Mouse (Mus musculus) layer of hippocampus, postnatal 10 days (tissue): ENCODE measurements around the gene Galnt10. TPM values are rescaled to one million over a fixed set of nuclear protein-coding genes. Genes with fewer than 3 reads are reported as not detected.
A peak's percentile ranks its signal among the peaks of the same experiment; 100 is the strongest.

Source experiments
- DNase-seq, 2 experiments: peaks; one replicate each; pipeline ENCODE4 v3.0.0; 2021; ENCODE audit warnings: low spot score in 2 of 2
- total RNA-seq, 2 experiments: library from RNA; stranded (reverse); gene quantifications; 2 replicates each; pipeline ENCODE4 v1.2.3; 2021

Galnt10 gene
- total RNA-seq, 2 experiments from 2014 or later, result 10.9 to 11.2 TPM

DNA sequence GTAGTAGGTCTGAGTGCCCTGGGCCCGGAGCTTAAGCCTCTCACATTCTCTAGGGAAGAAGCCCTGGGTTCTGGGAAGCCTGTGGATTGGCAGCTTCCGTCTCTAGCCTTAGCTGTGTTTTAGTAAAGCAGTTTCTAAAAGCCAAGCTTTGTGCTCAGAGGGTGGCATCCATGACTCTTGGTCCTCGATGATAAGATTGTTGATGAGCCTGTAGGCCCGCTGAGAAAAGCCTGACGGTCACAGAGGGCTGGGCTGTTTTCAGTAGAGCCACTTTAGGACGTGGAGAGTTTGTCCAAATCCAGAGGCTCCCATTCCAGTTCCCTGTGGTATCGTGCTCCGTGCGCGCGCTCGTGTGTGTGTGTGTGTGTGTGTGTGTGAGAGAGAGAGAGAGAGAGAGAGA, 41.6 kb downstream of the Galnt10 start:
- DNase-seq, result no peak

DNA sequence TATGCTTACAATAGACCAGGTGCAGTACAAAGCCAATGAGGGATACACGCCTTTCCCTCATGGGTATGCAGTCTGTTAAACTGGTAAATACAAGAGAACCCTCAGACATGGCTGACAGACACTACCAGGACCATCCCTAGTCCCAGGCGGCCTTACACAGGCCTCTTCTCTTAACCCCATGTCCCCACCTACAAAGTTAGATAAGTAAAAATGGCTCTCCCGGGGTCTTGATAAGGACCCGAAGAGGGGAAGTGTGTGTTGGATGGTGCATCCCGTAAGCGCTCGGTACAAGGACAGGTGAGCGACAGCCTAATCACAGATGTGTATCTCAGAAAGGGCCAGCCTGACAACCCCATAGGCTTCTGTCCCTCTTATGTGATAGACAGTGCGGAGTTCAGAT, 42.0 kb downstream of the Galnt10 start:
- no peak for DNase-seq

DNA sequence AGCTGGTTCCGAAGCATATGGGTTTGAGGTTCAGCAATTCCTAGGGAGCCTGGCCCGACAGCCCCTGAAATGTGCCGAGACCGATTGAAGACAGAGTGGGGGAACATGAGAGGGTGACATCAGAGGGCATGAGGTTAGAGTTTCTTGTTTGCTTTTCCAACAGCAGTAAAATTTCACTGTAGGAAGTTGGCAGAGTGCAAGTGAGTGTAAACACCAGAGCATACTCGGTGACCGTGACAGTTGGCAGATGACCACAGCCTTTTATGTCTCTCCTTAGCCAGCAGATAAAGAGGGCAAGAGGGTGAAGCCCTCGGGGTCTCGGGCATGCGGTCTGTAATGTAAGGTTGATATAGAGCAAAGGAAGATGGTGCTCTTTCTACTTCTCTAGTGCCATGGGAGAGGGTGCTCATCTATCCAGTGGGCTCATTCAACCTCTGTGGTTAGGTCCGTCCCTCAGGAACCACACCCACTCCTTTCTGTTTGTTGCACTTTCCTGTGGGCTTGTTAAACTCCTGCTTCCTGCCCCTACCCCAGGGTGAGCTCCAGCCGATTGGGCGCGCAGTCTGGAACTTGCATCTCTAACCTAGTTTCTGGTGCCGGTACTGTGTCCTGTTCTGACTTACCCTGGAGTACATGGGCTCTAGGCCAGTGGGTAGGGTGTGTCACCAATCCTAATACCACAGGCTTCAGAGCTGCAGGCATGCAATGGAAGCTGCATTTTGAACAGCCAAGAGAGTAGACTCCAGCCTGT, 43.1 kb downstream of the Galnt10 start:
- DNase-seq, result no peak

DNA sequence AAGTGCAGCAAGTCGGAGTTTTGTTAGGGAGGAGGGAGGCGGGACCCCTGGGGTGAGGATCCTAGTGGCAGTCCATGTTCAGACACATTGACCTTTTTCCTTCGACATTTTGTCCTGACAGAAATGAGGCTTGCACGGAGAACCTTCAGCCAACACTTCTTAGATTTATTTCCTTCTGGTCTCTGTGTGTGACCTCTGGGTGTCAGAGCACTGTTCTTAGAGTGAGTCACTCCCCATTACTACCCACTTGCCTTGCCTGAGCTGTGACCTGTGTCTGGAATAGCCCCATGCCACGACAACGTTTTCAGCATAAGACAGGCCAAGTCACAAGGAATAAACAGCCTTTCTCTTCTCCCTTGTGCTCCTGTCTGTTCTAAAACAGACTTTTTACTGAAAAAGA, 44.6 kb downstream of the Galnt10 start:
- no peak for DNase-seq

DNA sequence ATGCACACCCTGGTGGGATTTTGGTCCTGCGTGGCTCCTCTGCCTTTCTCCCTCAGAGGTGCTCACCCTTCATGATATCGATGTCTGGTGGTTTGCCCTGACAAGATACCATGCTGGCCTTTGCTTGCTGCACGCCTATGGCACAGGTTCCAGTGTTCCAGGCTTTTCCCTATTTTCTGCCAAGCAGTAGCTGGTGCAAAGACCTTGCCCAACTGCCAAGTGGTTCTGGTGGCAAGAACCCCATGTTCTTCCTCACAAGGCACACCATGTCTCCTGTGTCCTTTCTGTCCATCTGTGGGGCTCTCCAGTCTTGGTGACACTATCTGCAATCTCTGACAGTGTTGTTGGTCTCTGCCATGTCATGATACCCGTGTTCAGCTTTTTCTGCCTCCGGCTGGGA, 45.6 kb downstream of the Galnt10 start:
- DNase-seq, result no peak

DNA sequence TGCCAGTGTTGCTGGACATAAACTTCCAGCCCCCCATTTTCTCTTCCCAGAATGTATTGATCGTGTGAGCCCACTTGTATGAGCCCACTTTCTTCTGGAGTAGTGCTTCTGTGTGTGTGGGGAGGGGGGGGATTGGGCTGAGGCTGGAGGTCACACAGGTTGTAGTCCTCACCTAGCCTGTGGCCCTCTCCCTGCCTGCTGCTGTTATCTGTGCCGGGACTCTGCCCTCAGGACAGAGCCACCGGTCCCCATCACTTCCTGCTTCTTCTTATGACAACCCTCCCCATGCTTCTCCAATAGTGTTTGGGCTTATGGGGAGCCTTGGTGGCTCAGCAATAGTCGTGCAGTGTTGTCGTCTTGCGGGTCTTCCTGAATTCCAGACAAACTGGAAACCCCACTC, 46.7 kb downstream of the Galnt10 start:
- DNase-seq, result no peak

DNA sequence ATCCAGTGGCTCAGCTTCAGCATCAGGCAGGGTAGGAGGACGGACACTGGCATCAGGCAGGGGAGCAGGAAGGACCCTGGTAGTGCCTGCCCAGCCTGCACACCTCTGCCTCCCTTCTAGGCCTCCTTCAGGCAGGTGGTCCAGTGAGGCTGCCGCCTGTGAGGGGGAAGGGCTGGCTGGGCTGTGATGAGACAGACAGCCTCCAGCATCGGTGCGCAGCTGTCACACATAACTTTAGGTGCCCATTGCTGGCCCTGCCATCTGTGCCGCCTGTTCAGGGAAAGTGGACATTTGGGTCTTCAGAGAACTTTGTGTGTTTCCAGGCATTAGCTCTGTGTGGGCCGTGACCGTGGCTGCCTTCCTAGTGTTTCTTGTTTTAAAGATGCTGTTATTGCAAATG, 47.5 kb downstream of the Galnt10 start:
- DNase-seq, result no peak

DNA sequence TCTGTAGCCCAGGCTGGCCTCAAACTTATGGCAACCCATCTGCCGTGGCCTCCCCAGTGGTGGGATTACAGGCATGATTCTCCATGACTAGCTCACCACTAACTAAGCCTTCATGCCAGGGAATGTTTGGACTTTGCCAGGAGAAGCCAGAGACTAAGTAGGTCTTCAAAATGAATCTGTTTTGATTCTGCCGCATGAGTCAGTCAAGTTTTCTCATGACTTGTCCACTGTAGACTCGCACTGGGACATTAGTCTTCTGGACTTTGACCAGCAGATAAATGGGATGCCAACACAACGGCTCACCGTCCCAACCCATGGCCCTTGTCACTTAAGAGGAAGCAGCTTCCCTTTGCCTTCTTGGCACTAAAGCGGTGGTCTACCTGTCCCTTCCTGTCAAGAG, 49.2 kb downstream of the Galnt10 start:
- DNase-seq, result no peak

DNA sequence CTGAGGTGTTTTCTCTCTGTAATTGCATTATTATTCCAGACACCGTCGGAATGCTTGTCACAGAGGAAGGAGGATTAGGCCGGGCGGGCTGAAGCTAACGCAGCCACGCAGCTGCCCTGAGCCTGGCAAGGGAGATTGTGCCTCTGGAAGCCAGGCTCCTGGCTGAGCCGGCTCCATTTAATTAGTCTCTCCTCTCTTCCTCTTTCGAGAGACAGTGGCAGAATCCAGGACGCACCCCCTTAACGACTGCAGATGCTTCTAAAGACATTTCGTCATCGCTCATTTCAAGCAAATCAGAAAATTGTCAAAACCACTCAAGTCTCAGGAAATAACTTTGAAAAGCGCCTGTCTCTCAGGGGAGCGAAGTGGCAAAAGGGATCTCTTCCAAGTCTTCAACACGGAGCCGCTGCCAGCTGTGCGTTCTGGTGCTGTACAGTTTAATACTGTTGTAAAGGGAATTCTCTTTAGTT, 51.0 kb downstream of the Galnt10 start:
- DNase-seq, result peak in 1 of 2 experiments; percentile 32

DNA sequence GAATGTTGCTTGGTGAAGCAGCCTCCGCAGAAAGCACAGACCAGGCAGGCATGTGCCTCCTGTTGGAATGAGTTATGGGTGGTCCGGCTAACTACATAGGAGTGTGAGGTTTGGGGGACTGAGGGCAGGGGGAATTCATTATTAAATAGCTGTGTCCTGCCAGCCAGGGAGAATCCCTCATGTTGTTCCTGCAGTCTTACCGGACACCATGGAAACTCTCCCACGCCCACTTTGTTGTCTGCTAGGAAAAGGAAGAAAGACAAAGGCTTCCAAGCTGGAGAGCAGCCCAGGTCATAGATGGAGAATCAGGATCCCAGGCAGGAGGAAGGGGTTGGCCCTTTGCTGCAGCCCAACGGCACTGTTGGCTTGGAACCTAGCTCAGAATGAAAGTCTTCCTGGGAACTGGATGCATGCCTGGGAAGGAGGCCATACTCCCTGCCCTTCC, 51.6 kb downstream of the Galnt10 start:
- no peak for DNase-seq

DNA sequence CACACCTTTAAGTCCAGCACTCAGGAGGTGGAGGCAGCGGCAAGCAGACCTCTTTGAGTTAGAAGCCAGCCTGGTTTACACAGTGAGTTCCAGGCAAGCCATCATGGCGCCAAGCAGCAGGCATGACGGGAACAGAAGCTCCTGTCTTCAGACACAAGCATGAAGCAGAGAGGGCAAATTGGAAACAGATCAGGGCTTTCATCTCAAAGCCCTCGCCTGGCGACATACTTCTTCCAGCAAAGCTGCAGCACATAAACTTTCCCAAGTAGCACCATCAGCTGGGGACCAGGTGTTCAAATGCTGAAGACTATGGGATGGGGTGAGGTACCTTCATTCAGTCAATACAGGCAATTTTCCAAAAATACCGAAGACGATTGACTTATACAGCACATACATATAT, 54.9 kb downstream of the Galnt10 start:
- no peak for DNase-seq

DNA sequence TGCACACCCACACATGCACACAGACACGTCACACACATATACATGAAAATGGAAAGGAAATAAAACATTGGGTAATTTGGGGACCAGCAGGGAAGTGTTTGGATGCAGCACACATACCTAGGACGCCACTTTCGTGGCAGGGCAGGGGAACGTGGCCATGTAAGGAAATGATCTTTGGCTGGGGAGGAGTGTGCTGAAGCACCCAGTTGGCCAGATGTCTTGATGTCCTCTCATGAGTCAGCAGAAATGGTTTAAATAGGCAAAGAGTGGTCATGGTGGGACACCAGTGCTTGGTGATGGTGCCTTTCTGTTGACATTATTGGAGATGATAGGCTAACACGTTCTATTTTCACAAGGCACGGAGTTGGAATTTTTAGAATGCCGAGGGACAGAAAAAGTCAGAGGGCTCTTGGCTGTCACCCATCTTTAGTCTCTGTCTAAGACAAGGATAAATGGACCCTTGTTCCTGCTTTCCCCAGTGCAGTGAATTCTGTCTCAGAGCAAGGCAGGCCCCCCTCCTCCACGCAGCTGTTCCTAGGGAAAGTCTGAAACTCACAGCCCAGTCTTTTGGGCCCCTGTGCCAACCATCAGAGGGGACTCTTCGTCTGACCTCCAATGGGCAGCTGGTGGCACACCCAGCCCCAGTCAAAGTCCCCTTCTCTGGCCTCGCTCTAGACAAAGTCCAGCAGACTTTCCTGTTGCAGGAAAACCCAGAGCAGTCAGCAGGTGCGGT, 56.1 kb downstream of the Galnt10 start:
- peak in 1 of 2 experiments; percentile 48 for DNase-seq

DNA sequence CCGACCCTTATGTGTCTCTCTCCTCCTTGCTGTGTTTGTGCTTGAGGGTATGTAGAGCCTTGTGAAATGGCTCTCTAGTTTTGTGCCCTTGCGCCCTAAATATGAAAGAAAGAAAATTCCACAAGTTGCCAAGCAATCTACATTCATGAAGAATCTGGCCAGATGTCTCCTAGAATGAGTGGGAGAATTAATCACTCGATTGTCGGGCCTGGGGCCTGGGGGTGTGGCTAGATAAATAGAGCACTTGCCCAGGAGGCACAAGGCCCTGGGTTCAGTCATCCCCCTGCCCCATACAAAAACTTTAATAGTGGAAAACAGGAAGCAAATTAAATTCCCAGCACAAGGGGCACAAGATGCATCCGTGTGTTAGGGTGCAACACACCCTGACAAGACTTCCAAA, 56.7 kb downstream of the Galnt10 start:
- DNase-seq, result no peak

DNA sequence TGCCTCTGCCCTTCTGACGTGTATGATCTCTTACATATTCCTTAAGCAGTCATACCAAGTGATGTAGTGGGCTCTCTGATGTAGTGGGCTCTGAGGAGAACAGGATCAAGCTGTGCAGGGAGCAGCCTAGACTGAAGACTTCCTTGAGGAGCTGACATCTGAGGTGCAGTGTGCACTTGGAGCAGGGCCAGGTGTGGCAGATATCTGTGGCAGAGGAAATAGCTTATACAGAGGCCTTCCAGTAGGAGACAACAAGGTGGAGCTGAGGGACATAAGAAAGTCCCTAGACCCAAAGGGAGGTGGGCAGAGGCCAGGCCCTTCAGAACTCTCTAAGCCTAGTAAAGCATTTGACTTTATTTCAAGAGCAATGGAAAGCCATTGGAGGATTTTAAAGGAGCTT, 61.4 kb downstream of the Galnt10 start:
- no peak for DNase-seq

DNA sequence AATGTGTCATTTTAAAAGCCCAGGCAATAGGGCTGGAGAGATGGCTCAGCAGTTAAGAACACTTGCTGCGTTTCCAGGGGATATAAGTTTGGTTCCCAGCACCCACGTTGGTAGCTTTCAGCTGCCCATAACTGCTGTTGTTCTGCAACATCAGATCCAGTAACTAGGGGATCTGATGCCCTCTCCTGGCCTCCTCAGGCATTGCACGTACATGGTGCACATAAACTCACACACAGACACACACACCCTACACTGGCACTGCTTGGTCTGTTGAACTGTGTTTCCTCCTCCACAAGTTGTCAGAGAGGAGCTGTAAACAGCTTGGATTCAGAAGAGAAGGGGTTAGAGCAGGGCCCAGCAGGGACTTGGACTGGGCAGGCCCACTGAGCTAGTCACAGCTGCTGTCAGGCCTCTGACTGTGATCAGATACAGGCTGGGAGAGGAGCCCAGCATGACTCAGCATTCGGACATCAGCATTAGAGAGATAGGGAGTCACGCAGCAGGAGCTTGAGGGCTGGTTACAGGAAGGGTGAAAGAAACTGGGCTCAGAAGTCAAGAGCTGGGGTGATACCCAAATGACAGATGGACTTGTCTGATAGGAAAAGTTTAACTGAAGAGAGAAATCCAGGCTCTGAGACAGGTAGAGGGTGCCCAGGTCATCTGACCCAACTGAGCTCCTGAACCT, 62.0 kb downstream of the Galnt10 start:
- DNase-seq, result no peak

DNA sequence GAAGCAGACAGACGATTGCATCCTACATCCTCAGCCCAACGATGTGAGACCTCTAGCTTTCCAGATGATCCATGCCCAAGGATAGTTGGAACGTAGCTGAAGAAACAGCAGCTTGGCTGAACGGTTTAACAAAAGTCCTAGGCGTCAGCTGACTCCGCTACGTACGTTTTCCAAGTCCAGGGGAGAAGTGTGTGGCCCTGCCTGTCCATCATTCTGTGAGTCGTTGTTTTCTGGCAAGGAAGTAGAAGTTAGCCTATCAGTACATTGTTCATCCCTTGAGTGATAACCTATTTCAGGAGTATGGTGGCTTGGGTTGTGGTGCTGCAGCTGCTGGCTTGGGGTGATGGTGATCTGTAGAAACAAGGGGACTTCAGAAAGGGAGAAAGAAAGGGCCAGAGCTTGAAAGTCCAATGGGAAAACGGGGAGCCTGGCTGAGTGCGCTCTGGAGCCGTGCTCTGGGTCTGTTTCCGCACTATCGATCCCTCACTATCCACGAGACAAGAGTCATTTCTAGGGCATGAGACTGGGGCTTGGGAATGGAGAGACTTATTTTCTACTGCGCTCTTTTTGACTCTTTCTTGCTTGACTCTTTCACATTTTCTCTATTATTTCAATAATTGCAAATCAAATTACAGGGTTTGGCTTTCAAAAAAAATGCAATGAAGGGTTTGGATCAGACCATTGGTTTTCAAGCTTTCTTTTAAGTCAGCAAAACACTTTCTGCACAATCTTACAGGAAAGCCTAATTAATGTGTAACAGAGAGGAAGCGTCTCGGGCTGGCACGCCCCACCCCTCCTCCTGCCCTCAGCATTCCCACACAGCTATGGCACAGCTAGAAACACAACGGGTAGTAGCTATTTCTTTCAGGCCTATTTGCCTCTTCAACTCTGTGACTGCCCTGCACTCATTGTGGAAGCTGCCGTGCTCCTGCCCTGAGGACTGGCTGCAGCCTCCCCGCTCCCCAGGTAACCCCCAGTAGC, 63.2 kb downstream of the Galnt10 start:
- no peak for DNase-seq

DNA sequence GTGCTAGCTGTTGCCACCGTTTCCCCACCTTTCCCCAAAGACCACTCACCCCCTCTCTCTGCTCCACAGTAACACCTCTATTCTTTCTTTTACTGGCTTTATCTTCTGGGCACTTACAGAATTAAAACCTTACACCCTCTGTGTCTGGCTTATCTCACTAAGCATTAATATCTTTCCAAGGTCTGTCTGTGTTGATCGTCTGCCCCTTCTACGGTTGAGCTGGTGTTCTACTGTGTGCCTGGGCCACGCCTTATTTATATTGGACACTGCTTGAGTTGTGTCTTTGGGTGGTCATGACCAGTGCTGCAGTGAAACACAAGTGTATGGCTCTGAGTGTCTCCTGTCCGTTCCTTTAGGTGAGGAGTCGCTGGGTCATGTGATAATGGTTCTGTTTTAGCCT, 68.7 kb downstream of the Galnt10 start:
- DNase-seq, result no peak

DNA sequence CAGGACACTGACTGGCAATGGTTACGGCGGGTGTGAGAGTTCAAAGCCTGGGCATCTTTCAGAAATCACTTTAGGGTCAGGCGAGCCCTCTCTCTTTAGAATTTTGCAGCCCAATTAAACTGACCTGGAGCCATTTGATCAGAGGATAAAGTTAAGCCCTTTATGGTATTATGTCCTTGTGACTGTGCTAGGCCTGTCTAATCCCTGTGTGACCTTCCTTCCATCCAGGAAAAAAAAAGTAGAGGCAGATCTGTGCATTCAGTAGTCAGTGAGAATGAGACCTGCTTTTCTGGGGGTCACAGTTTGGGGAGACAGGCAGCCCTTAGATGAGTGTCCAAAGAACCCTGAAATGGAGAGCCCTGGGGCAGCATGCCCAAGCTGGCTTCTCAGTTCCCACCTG, 71.5 kb downstream of the Galnt10 start:
- no peak for DNase-seq

DNA sequence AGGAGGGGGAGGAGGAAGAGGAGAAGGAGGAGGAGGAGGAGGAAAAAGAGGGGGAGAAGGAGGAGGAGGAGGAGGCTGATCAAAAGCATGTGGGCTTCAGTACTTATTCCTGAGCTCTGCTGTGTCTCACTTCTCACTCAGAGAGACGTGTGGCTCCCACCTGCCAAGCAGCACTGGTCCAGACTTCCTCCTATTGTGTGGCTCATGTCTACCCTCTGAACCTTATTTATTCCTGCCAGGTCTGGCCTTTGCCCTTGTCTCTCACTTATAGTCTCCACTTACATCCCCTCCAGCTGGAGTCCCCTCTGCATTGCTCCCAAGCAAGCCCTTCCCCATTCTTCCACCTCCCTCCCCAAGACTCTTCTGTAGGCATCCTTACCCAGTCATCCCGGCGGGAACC, 72.2 kb downstream of the Galnt10 start:
- no peak for DNase-seq

DNA sequence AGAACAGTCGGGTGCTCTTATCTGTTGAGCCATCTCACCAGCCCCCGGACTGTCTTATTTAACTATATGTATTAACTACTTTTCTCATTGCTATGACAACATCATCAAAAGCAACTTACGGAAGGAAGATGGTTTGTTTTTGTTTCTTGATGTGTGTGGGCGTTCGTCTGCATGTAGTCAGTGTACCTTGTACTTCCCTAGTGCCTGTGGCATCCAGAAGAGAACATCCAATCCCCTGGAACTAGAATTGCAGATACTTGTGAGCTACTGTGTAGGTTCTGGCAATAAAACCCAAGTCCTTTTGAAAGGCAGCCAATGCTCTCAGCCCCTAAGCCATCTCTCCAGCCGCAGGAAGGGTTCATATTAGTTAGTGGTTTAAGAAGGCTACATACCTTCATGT, 72.8 kb downstream of the Galnt10 start:
- no peak for DNase-seq

DNA sequence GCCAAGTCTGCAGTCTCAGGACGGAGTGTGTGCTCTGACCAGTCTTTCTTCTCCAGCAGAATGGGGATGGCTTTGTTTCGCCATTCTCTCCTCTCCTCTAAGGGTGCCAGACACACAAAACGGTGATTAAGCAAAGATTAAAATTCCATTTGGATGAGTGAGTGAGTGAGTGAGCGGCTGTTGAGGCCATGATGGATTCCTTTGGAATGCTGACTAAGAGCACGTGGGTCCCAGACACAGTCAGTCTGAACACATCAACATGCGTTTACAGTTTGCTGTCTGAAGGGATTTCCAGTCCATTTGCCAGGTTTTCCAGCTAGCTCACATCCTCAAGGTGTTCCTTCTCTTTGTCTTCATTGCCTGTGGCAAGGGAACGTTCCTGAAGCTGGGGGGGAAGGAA, 74.4 kb downstream of the Galnt10 start:
- no peak for DNase-seq
